8 mouse cellular contexts compared by ENCODE assay signal in genomic region chr17:9756196-9756595, GRCm38 (mm10).
A peak's percentile ranks its signal among the peaks of the same experiment; 100 is the strongest.
DNase-seq lines count a peak whose midpoint lies in the region; ATAC-seq and TF ChIP-seq lines count a peak whose summit lies in the region.

No protein-coding gene starts in this region.

- no peak overlapping the region for H3K4me2 ChIP-seq in forebrain, embryonic 12.5 days

- no peak for ATAC-seq in forebrain, embryonic 12.5 days (ENCODE audit: low FRiP score)
- ATAC-seq in megakaryocyte progenitor cell, adult 5-6 weeks (replicated peaks; ENCODE audit: poor library complexity), result peak; percentile 61

- H3K9ac ChIP-seq in forebrain, embryonic 12.5 days, result no peak overlapping the region

- peaks cover 39% of the 10 kb centered on the region for H3K4me1 ChIP-seq in forebrain, embryonic 10.5 days
- peaks cover 19% of the 10 kb centered on the region for H3K4me1 ChIP-seq in forebrain, embryonic 12.5 days
- H3K4me1 ChIP-seq in bone marrow, adult 2 months (ENCODE audit: control insufficient read depth, insufficient read depth, low read length), result no peaks in the 10 kb centered on the region

- no peak for TF ChIP-seq POLR2A in bone marrow, adult 2 months (IDR thresholded peaks at IDR 0.05; ENCODE audit: borderline replicate concordance, control insufficient read depth, low read depth, low read length)

- peak overlapping the region; percentile 66; the same call in 1 of the 2 replicates for H3K27ac ChIP-seq in forebrain, embryonic 10.5 days
- no peak overlapping the region for H3K27ac ChIP-seq in forebrain, embryonic 12.5 days
- H3K27ac ChIP-seq in bone marrow, adult 2 months (ENCODE audit: control insufficient read depth, insufficient read depth, low read depth, low read length, poor library complexity), result no peak overlapping the region

- H3K36me3 ChIP-seq in forebrain, embryonic 10.5 days (replicated peaks), result no peaks in the 10 kb centered on the region
- H3K36me3 ChIP-seq in forebrain, embryonic 12.5 days (replicated peaks), result no peaks in the 10 kb centered on the region

- peak; percentile 39 for TF ChIP-seq CTCF in bone marrow, adult 2 months (IDR thresholded peaks at IDR 0.05; ENCODE audit: control insufficient read depth, insufficient read depth, low read length)

- H3K4me3 ChIP-seq in forebrain, embryonic 10.5 days, result no peak overlapping the region
- H3K4me3 ChIP-seq in forebrain, embryonic 12.5 days (replicated peaks), result no peak overlapping the region
- no peak overlapping the region for H3K4me3 ChIP-seq in bone marrow, adult 2 months (replicated peaks; ENCODE audit: control insufficient read depth, low read depth, low read length)

- no peaks in the 10 kb centered on the region for H3K9me3 ChIP-seq in forebrain, embryonic 10.5 days
- H3K9me3 ChIP-seq in forebrain, embryonic 12.5 days, result no peaks in the 10 kb centered on the region

- WGBS in forebrain, embryonic 10.5 days, result 63% methylated on average over 3 of the region's 3 CpGs
- WGBS in forebrain, embryonic 12.5 days, result 62% methylated on average over 3 of the region's 3 CpGs
- 43% methylated on average over 3 of the region's 3 CpGs for WGBS in bone marrow, adult 2 months

- peaks cover 16% of the 10 kb centered on the region for H3K27me3 ChIP-seq in forebrain, embryonic 10.5 days (ENCODE audit: poor library complexity, severe bottlenecking)
- no peaks in the 10 kb centered on the region for H3K27me3 ChIP-seq in forebrain, embryonic 12.5 days

- DNase-seq in forebrain, embryonic 10.5 days (ENCODE audit: extremely low spot score, low spot score), result peak; percentile 53
- peak; percentile 62 for DNase-seq in 3T3-L1 (ENCODE audit: low read depth, low spot score)
- peak; percentile 56 to 66 for DNase-seq in frontal cortex, postnatal 36 days (ENCODE audit: low spot score in 2 of 2)
- DNase-seq in kidney, postnatal 25 days, result peak; percentile 64 to 89
- peak; percentile 29 to 74 for DNase-seq in urinary bladder, postnatal 4 days (ENCODE audit: low spot score in 2 of 2)
